Mouse (Mus musculus): ENCODE measurements around the gene Eme2. TPM values are rescaled to one million over a fixed set of nuclear protein-coding genes. Genes with fewer than 3 reads are reported as not detected.
A peak's percentile ranks its signal among the peaks of the same experiment; 100 is the strongest.

Gene Eme2
- polyA plus RNA-seq, 1 experiment, result 35.6 TPM

- Histone ChIP-seq H3K4me1 (ENCODE audit: control insufficient read depth, insufficient read depth, low read length) (peaks cover 4% of the 10 kb centered on the region; the same call in 1 of the 2 replicates), H3K4me3 (replicated peaks; ENCODE audit: control insufficient read depth, low read depth, low read length) (no peak overlapping the region), H3K27ac (ENCODE audit: control insufficient read depth, insufficient read depth, low read depth, low read length, poor library complexity) (peak overlapping the region; percentile 39)
- TF ChIP-seq POLR2A (IDR thresholded peaks at IDR 0.05; ENCODE audit: borderline replicate concordance, control insufficient read depth, low read depth, low read length), result no peak
- TF ChIP-seq CTCF (IDR thresholded peaks at IDR 0.05; ENCODE audit: control insufficient read depth, insufficient read depth, low read length), result no peak
- 84% methylated on average over 5 of the region's 5 CpGs for WGBS
Measured at GRCm38 (mm10) chr17:24902124-24902523, 7.2 kb upstream of the Eme2 start.

GRCm38 (mm10) chr17:24900014-24900413 is 5.1 kb upstream of the Eme2 start:
- 94% methylated on average over 6 of the region's 6 CpGs for WGBS
- TF ChIP-seq POLR2A (IDR thresholded peaks at IDR 0.05; ENCODE audit: borderline replicate concordance, control insufficient read depth, low read depth, low read length) (no peak), CTCF (IDR thresholded peaks at IDR 0.05; ENCODE audit: control insufficient read depth, insufficient read depth, low read length) (no peak)
- no peak overlapping the region for H3K27ac ChIP-seq (ENCODE audit: control insufficient read depth, insufficient read depth, low read depth, low read length, poor library complexity)
- H3K4me3 ChIP-seq (replicated peaks; ENCODE audit: control insufficient read depth, low read depth, low read length), result no peak overlapping the region
- peaks cover 4% of the 10 kb centered on the region; the same call in 1 of the 2 replicates for H3K4me1 ChIP-seq (ENCODE audit: control insufficient read depth, insufficient read depth, low read length)

DNA sequence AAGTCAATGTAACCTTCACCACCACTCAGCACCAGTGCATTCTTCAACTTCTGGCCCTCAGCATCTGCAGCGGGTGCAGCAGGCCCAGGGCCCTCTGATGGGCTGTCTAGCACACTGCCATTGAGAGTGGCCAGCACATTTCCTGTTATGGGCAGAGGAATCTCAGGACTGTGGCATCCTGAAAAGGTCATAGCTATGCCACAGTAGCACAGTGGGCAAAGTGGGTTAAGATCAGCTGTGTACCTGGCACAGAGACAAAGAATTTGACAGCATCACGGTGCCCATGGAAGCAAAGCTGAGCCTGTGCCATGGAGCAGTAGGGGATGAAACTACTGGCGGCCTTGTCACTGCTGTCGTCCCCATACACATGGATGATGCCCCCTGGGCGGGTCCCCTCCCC is 4.3 kb upstream of the Eme2 start:
- H3K27ac ChIP-seq (ENCODE audit: control insufficient read depth, insufficient read depth, low read depth, low read length, poor library complexity), result no peak overlapping the region
- H3K4me3 ChIP-seq (replicated peaks; ENCODE audit: control insufficient read depth, low read depth, low read length), result no peak overlapping the region
- 85% methylated on average over 5 of the region's 5 CpGs for WGBS
- 0 out of 2 replicates have a peak, but pooled peaks have one; percentile 1 for TF ChIP-seq CTCF (IDR thresholded peaks at IDR 0.05; ENCODE audit: control insufficient read depth, insufficient read depth, low read length)
- no peak for TF ChIP-seq POLR2A (IDR thresholded peaks at IDR 0.05; ENCODE audit: borderline replicate concordance, control insufficient read depth, low read depth, low read length)
- H3K4me1 ChIP-seq (ENCODE audit: control insufficient read depth, insufficient read depth, low read length), result peaks cover 4% of the 10 kb centered on the region; the same call in 1 of the 2 replicates

DNA sequence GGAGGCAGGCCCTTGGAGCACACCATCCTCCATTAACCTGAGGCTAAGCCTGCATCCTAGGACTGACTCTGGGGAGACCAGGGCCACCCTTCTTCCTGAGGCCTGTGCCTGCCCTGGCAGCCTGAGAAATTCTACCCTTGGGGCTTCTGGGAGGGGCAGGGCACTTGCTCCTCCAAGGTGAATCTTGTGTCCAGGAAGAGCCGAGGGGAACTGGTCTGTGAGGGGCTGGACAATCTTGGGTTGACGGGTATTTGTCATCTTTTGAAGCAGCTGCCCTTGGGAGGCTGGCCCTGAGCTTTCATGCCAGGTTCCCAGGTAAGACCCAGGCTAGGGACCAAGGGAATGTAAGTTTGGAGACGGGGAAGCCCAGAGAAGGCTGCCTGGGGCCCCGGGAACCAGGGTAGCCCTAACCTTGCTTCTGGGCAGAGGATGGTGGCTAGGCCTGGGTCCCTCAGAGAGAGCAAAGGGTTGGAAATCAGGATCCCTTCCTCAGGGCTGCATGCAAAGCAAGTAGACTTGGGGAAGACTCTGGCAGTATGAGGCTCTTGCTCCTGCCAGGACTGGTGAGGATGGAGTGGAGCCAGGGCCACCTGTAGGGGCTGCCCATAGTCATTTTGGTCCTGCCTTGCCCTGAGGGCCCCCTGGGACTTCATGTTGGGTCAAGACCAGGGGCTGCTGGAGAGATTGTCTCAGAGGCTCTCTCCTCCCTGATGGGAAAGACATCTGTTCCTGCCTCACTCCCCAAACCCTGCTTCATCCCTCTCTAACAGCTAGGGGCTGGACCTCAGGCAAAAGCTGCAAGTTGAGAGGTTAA is 3.4 kb upstream of the Eme2 start:
- H3K4me3 ChIP-seq (replicated peaks; ENCODE audit: control insufficient read depth, low read depth, low read length), result no peak overlapping the region
- TF ChIP-seq POLR2A (IDR thresholded peaks at IDR 0.05; ENCODE audit: borderline replicate concordance, control insufficient read depth, low read depth, low read length) (no peak), CTCF (IDR thresholded peaks at IDR 0.05; ENCODE audit: control insufficient read depth, insufficient read depth, low read length) (no peak)
- peaks cover 3% of the 10 kb centered on the region; the same call in 1 of the 2 replicates for H3K4me1 ChIP-seq (ENCODE audit: control insufficient read depth, insufficient read depth, low read length)
- no peak overlapping the region; the same call in 1 of the 2 replicates for H3K27ac ChIP-seq (ENCODE audit: control insufficient read depth, insufficient read depth, low read depth, low read length, poor library complexity)
- 82% methylated on average over 4 of the region's 4 CpGs for WGBS

- TF ChIP-seq POLR2A (IDR thresholded peaks at IDR 0.05; ENCODE audit: borderline replicate concordance, control insufficient read depth, low read depth, low read length) (no peak), CTCF (IDR thresholded peaks at IDR 0.05; ENCODE audit: control insufficient read depth, insufficient read depth, low read length) (no peak)
- peak overlapping the region; percentile 36 for H3K4me3 ChIP-seq (replicated peaks; ENCODE audit: control insufficient read depth, low read depth, low read length)
- H3K4me1 ChIP-seq (ENCODE audit: control insufficient read depth, insufficient read depth, low read length), result peaks cover 3% of the 10 kb centered on the region; the same call in 1 of the 2 replicates
- WGBS, result 89% methylated on average over 4 of the region's 4 CpGs
- peak overlapping the region; percentile 24; the same call in 1 of the 2 replicates for H3K27ac ChIP-seq (ENCODE audit: control insufficient read depth, insufficient read depth, low read depth, low read length, poor library complexity)
Measured at GRCm38 (mm10) chr17:24897600-24897999, 2.7 kb upstream of the Eme2 start.

DNA sequence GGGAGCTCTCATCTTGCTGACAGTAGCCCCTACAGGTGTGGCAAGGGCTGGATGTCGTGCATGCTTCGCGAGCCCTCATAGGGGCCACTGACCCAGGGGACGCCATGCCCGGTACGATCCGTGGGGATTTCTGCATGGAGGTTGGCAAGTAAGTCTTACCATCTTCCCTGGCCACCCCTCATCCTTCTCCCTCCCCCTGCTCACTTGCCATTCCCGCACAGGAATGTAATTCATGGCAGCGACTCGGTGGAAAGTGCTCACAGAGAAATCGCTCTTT is 2.0 kb upstream of the Eme2 start:
- Histone ChIP-seq H3K4me3 (replicated peaks; ENCODE audit: control insufficient read depth, low read depth, low read length) (peak overlapping the region; percentile 80), H3K4me1 (ENCODE audit: control insufficient read depth, insufficient read depth, low read length) (no peaks in the 10 kb centered on the region; the same call in 1 of the 2 replicates), H3K27ac (ENCODE audit: control insufficient read depth, insufficient read depth, low read depth, low read length, poor library complexity) (peak overlapping the region; percentile 83)
- 52% methylated on average over 11 of the region's 11 CpGs for WGBS
- TF ChIP-seq POLR2A (IDR thresholded peaks at IDR 0.05; ENCODE audit: borderline replicate concordance, control insufficient read depth, low read depth, low read length) (no peak), CTCF (IDR thresholded peaks at IDR 0.05; ENCODE audit: control insufficient read depth, insufficient read depth, low read length) (no peak)

GRCm38 (mm10) chr17:24896241-24896992 is 1.5 kb upstream of the Eme2 start, which contains the start of gene Nme3:
Gene Nme3 (plus strand): TSS chr17:24896500.
- peak; percentile 47; the same call in 1 of the 2 replicates for TF ChIP-seq POLR2A (IDR thresholded peaks at IDR 0.05; ENCODE audit: borderline replicate concordance, control insufficient read depth, low read depth, low read length)
- no peak for TF ChIP-seq CTCF (IDR thresholded peaks at IDR 0.05; ENCODE audit: control insufficient read depth, insufficient read depth, low read length)
- peak within 1 kb of the TSS; percentile 83 for H3K27ac ChIP-seq (ENCODE audit: control insufficient read depth, insufficient read depth, low read depth, low read length, poor library complexity)
- peak within 1 kb of the TSS; percentile 80 for H3K4me3 ChIP-seq (replicated peaks; ENCODE audit: control insufficient read depth, low read depth, low read length)
- 2% methylated on average over 50 of the region's 50 CpGs for WGBS
- H3K4me1 ChIP-seq (ENCODE audit: control insufficient read depth, insufficient read depth, low read length), result no peaks in the 10 kb centered on the region; the same call in 1 of the 2 replicates
